Mouse (Mus musculus) MEL (cell line): ENCODE measurements at regions not wholly inside any gene's neighbourhood (a gene's known extent, or its start where the extent isn't known, plus 50 kb on each side); places are given as distances from the start of the nearest gene placed in this dataset.

ENCODE experiments used
- CTCF ChIP-seq, 3 experiments: IDR thresholded peaks in 2 of 3; conservative IDR thresholded peaks in 1 of 3; 2 replicates each; pipeline ENCODE4 v1.5.1; 2011 to 2012; ENCODE audit warnings: low read length in 3 of 3, low read depth in 2 of 3, mild to moderate bottlenecking in 2 of 3, improper control_type of control experiment in 1 of 3, inconsistent platforms in 1 of 3, mixed read lengths in 1 of 3, moderate library complexity in 1 of 3; ENCODE audit not compliant: control insufficient read depth in 1 of 3, insufficient read depth in 1 of 3, poor library complexity in 1 of 3, severe bottlenecking in 1 of 3
- ETS1 ChIP-seq: IDR thresholded peaks from 2 replicates; pipeline ENCODE4 v1.6.1; 2012; ENCODE audit warnings: low read depth, mild to moderate bottlenecking, inconsistent platforms, low read length, improper control_type of control experiment, moderate library complexity
- MAX ChIP-seq: IDR thresholded peaks from 2 replicates; pipeline ENCODE4 v1.6.1; 2011; ENCODE audit warnings: low read length, improper control_type of control experiment
- MEF2A ChIP-seq: IDR thresholded peaks from 2 replicates; pipeline ENCODE4 v1.6.1; 2014; ENCODE audit warnings: low read depth, mild to moderate bottlenecking, inconsistent platforms, low read length, improper control_type of control experiment; ENCODE audit not compliant: poor library complexity, insufficient replicate concordance, severe bottlenecking; ENCODE audit errors: extremely low read depth
- POLR2A ChIP-seq, 2 experiments: IDR thresholded peaks; 2 replicates each; pipeline ENCODE4 v1.6.1; 2011 to 2012; ENCODE audit warnings: low read length in 2 of 2, mild to moderate bottlenecking in 2 of 2, control low read depth in 1 of 2, improper control_type of control experiment in 1 of 2, low read depth in 1 of 2, moderate library complexity in 1 of 2; ENCODE audit not compliant: control insufficient read depth in 1 of 2, insufficient read depth in 1 of 2, poor library complexity in 1 of 2
- POLR2AphosphoS2 ChIP-seq: IDR thresholded peaks from 2 replicates; pipeline ENCODE4 v1.6.1; 2011; ENCODE audit warnings: low read length, improper control_type of control experiment
- POLR2AphosphoS5 ChIP-seq: IDR thresholded peaks from 2 replicates; pipeline ENCODE4 v1.6.1; 2012; ENCODE audit warnings: low read depth, borderline replicate concordance, mild to moderate bottlenecking, inconsistent platforms, low read length, moderate library complexity, mixed read lengths
- TAL1 ChIP-seq: IDR thresholded peaks from 2 replicates; pipeline ENCODE4 v1.6.1; 2012; ENCODE audit warnings: mild to moderate bottlenecking, inconsistent platforms, low read length, moderate library complexity, mixed read lengths
- ZKSCAN1 ChIP-seq: IDR thresholded peaks from 2 replicates; pipeline ENCODE4 v1.6.1; 2012; ENCODE audit warnings: low read depth, mild to moderate bottlenecking, inconsistent platforms, low read length, improper control_type of control experiment, moderate library complexity

DNA sequence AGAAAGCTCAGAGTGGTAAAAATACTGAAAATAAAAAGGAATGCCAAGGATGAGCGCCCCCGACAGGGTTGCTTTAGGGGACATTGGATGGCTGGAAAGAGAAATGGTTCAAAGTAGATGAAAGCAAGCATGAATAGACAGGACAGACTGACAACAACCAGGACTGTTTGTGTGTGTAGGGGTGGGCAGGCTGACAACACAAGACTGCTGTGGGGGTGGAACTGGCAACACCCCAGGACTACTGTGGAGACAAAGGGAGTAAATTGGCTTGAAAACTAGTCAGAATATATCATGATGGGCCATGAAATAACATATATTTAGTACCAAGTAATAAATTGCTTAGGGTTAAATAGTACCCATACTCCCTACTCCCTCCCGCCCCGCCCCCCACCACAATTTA is 558.9 kb downstream of the Bcl11a start:
- TF ChIP-seq CTCF (IDR thresholded peaks at IDR 0.05 in 2 of 3, conservative IDR thresholded peaks at IDR 0.05 in 1 of 3; ENCODE audit: control insufficient read depth in 1 of 3, insufficient read depth in 1 of 3, low read depth in 2 of 3, low read length in 3 of 3, poor library complexity in 1 of 3, severe bottlenecking in 1 of 3) (no peak), MEF2A (no peak), POLR2AphosphoS5 (no peak), POLR2AphosphoS2 (no peak), ETS1 (no peak), MAX (no peak), TAL1 (no peak), ZKSCAN1 (no peak), POLR2A (IDR thresholded peaks at IDR 0.05; ENCODE audit: control insufficient read depth in 1 of 2, insufficient read depth in 1 of 2, low read depth in 1 of 2, low read length in 2 of 2, poor library complexity in 1 of 2) (no peak)
